Mouse (Mus musculus) CD4-positive naive resting alpha-beta T cell, adult 57 days (primary cell): ENCODE results near the gene Acsl3. TPM values are rescaled to one million over a fixed set of nuclear protein-coding genes. Genes with fewer than 3 reads are reported as not detected.

Experiments
- total RNA-seq: library from RNA; stranded (reverse); gene quantifications from one replicate; pipeline ENCODE4 v1.2.4, GENCODE M21; 2023

Acsl3 gene
- total RNA-seq = 12.3 TPM

DNA sequence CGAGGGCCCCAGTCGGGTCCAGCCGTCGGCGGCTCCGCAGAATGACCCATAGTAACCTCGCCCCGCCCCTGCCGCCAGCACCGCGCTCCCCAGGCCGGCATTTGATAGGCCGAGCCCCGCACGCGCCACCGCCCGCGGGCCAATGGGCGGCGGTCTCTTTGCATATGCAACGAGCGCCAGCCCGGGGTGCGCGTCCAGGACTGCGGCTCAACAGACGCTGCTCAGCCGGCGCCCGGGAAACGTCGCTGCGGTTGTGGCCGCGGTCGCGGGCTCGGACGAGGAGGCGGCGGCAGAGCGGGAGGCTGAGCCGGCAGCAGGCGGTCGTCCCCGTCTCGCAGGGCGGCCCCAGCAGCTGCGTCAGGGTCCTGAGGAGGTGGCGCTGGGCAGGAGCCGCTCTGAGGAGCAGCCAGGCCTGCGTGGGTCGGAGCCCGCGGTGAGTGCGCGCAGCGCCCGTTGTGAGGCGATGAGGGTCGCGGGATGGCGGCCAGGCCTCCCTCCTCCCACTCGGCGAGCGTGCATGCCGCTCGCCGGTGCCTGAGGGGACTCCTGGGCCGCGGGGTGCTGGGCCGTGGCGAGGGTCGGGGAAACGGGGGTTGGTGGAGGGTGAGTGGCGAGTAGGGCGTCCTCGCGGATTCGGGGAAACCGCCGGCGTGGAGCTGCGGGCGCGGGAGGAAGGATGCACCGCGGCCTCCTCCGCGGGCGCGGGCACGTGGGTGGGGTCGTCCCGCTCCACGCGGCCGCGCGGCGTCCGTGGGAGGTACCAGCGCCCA is at the start of gene Acsl3, which contains the start of gene Utp14b:
Gene Acsl3 (plus strand): TSS at position 155 of the 770 bp plus-strand sequence.
Gene Utp14b (plus strand): TSS at position 368 of the 770 bp plus-strand sequence.

Other genes with a start within 250 kb of the Acsl3 start
- 53.6 TPM for gene Farsb, start 168.9 kb upstream of the Acsl3 start, total RNA-seq
- gene Mogat1, start 146.8 kb upstream of the Acsl3 start, total RNA-seq = 5.5 TPM
- not detected for gene BC035947, start 145.7 kb upstream of the Acsl3 start, total RNA-seq
- gene Utp14b, start 213 bp downstream of the Acsl3 start, total RNA-seq = 33.5 TPM
- gene Kcne4, start 158.9 kb downstream of the Acsl3 start, total RNA-seq = not detected